Mouse (Mus musculus) heart, postnatal 0 days (tissue): ENCODE measurements around the gene Olfr1443. TPM values are rescaled to one million over a fixed set of nuclear protein-coding genes. Genes with fewer than 3 reads are reported as not detected.

Source experiments
- ATAC-seq: fragments of 200-750 bp; cut with Nextera tagmentation; 2 replicates; pipeline ENCODE4 v1.8.0; 2017; ENCODE audit warnings: low read depth, moderate number of reproducible peaks, moderate library complexity; ENCODE audit not compliant: insufficient read depth
- DNase-seq: peaks from one replicate; pipeline ENCODE4 v3.0.0-alpha.2; 2016; ENCODE audit warnings: low spot score
- H3K27ac ChIP-seq: fragments of 300-500 bp; sonication (generic); 2 replicates; pipeline ENCODE4 v1.5.1; 2014; ENCODE audit warnings: low read depth, mild to moderate bottlenecking
- H3K27me3 ChIP-seq: fragments of 300-500 bp; sonication (generic); 2 replicates; pipeline ENCODE4 v1.6.1; 2014; ENCODE audit warnings: low read length, mixed read lengths; ENCODE audit not compliant: control insufficient read depth, insufficient read depth
- H3K36me3 ChIP-seq: fragments of 300-500 bp; sonication (generic); replicated peaks from 2 replicates; pipeline ENCODE4 v1.6.1; 2014; ENCODE audit warnings: low read length, mixed read lengths; ENCODE audit not compliant: control insufficient read depth, insufficient read depth
- H3K4me1 ChIP-seq: fragments of 300-500 bp; sonication (generic); 2 replicates; pipeline ENCODE4 v1.6.1; 2014; ENCODE audit warnings: antibody characterized with exemption; ENCODE audit not compliant: control insufficient read depth, insufficient read depth
- H3K4me2 ChIP-seq: fragments of 300-500 bp; sonication (generic); 2 replicates; pipeline ENCODE4 v1.6.1; 2014; ENCODE audit warnings: low read depth, mild to moderate bottlenecking, low read length, moderate library complexity
- H3K4me3 ChIP-seq: fragments of 300-500 bp; sonication (generic); 2 replicates; pipeline ENCODE4 v1.5.1; 2014; ENCODE audit warnings: low read depth, low read length
- H3K9ac ChIP-seq: fragments of 300-500 bp; sonication (generic); replicated peaks from 2 replicates; pipeline ENCODE4 v1.6.1; 2014; ENCODE audit warnings: low read depth, low read length, mixed read lengths
- H3K9me3 ChIP-seq: fragments of 300-500 bp; sonication (generic); replicated peaks from 2 replicates; pipeline ENCODE4 v1.6.1; 2016; ENCODE audit warnings: low read length; ENCODE audit not compliant: control insufficient read depth
- EP300 ChIP-seq: IDR thresholded peaks from 2 replicates; pipeline ENCODE4 v1.6.1; 2016; ENCODE audit warnings: antibody characterized with exemption, low read depth
- WGBS: fragments of 180-500 bp; shearing (Covaris S2); extraction: QIAGEN DNeasy Blood & Tissue Kit; methylation state at CpG from one replicate; pipeline ENCODE4 v1.1.7; 2014; 5-methylcytosine and 5-hydroxymethylcytosine counted together
- polyA plus RNA-seq: library from polyadenylated mRNA; unstranded; fragments of >200 nt; fragmentation: Nextera tagmentation; extraction: Ambion mirVana; gene quantifications from 2 replicates; pipeline ENCODE4 v1.2.1, GENCODE M21; 2015
- total RNA-seq: library from RNA; depleted of rRNA; stranded (reverse); fragments of >200 nt; gene quantifications from 2 replicates; pipeline ENCODE4 v1.2.3, GENCODE M21; 2014; ENCODE audit warnings: low replicate concordance; rRNA removed

The Olfr1443 gene
- total and polyA plus RNA-seq, 2 experiments from 2014 or later, result not detected

- DNase-seq (no peak), ATAC-seq (no peak)
- no peak overlapping the region for H3K4me2 ChIP-seq
- TF ChIP-seq EP300, result no peak
- H3K9ac ChIP-seq, result no peak overlapping the region
- no peaks in the 10 kb centered on the region for H3K36me3 ChIP-seq
- H3K4me3 ChIP-seq, result no peak overlapping the region
- no peaks in the 10 kb centered on the region for H3K27me3 ChIP-seq
- H3K9me3 ChIP-seq, result no peaks in the 10 kb centered on the region
- 74% methylated on average over 2 of the region's 2 CpGs for WGBS
- no peaks in the 10 kb centered on the region for H3K4me1 ChIP-seq
- no peak overlapping the region for H3K27ac ChIP-seq
Observed at GRCm38 (mm10) chr19:12731950-12732349, 54.0 kb downstream of the Olfr1443 start.

Other genes starting within 250 kb of the Olfr1443 start
- 0.46 and 3.6 TPM in 2 replicates for gene Mpeg1, start 217.3 kb upstream of the Olfr1443 start, total RNA-seq
- gene Mpeg1, start 217.3 kb upstream of the Olfr1443 start, polyA plus RNA-seq, result 0.36 and 0.37 TPM in 2 replicates
- gene Dtx4, start 176.7 kb upstream of the Olfr1443 start, total RNA-seq, result 1.5 and 3.8 TPM in 2 replicates
- 1.2 and 1.3 TPM in 2 replicates for gene Dtx4, start 176.7 kb upstream of the Olfr1443 start, polyA plus RNA-seq
- 8.4 and 9.3 TPM in 2 replicates for gene Fam111a, start 132.4 kb upstream of the Olfr1443 start, total RNA-seq
- gene Fam111a, start 132.4 kb upstream of the Olfr1443 start, polyA plus RNA-seq, result 6.6 and 8.6 TPM in 2 replicates
- not detected in 2 replicates for gene Gm4952, start 78.1 kb upstream of the Olfr1443 start, total RNA-seq
- 0.14 TPM in 1 of 2 replicates, not detected in the other for gene Gm4952, start 78.1 kb upstream of the Olfr1443 start, polyA plus RNA-seq
- not detected in 2 replicates for gene Glyat, start 44.8 kb upstream of the Olfr1443 start, total RNA-seq
- not detected in 2 replicates for gene Glyat, start 44.8 kb upstream of the Olfr1443 start, polyA plus RNA-seq
- not detected in 2 replicates for gene Olfr1442, start 7.7 kb upstream of the Olfr1443 start, total RNA-seq
- gene Olfr1442, start 7.7 kb upstream of the Olfr1443 start, polyA plus RNA-seq, result not detected in 2 replicates
- gene Keg1, start 17.7 kb downstream of the Olfr1443 start, total RNA-seq, result not detected in 2 replicates
- gene Keg1, start 17.7 kb downstream of the Olfr1443 start, polyA plus RNA-seq, result not detected in 2 replicates
- gene Cntf, start 87.5 kb downstream of the Olfr1443 start, total RNA-seq, result 1.2 TPM in 1 of 2 replicates, not detected in the other
- gene Cntf, start 87.5 kb downstream of the Olfr1443 start, polyA plus RNA-seq, result 0.98 and 1.2 TPM in 2 replicates
- gene Zfp91, start 118.0 kb downstream of the Olfr1443 start, total RNA-seq, result 43.6 and 48.2 TPM in 2 replicates
- 8.6 and 9.5 TPM in 2 replicates for gene Zfp91, start 118.0 kb downstream of the Olfr1443 start, polyA plus RNA-seq
- gene Lpxn, start 118.1 kb downstream of the Olfr1443 start, total RNA-seq, result 0.27 and 1.3 TPM in 2 replicates
- 0.89 and 1.0 TPM in 2 replicates for gene Lpxn, start 118.1 kb downstream of the Olfr1443 start, polyA plus RNA-seq
- not detected in 2 replicates for gene Gm5244, start 168.6 kb downstream of the Olfr1443 start, total RNA-seq
- not detected in 2 replicates for gene Gm5244, start 168.6 kb downstream of the Olfr1443 start, polyA plus RNA-seq
- not detected in 2 replicates for gene Olfr1444, start 179.2 kb downstream of the Olfr1443 start, total RNA-seq
- gene Olfr1444, start 179.2 kb downstream of the Olfr1443 start, polyA plus RNA-seq, result not detected in 2 replicates
- gene Olfr1445, start 205.7 kb downstream of the Olfr1443 start, total RNA-seq, result not detected in 2 replicates
- not detected in 2 replicates for gene Olfr1445, start 205.7 kb downstream of the Olfr1443 start, polyA plus RNA-seq
- not detected in 2 replicates for gene Olfr1446, start 215.4 kb downstream of the Olfr1443 start, total RNA-seq
- gene Olfr1446, start 215.4 kb downstream of the Olfr1443 start, polyA plus RNA-seq, result not detected in 2 replicates
- not detected in 2 replicates for gene Olfr1447, start 225.6 kb downstream of the Olfr1443 start, total RNA-seq
- not detected in 2 replicates for gene Olfr1447, start 225.6 kb downstream of the Olfr1443 start, polyA plus RNA-seq
- not detected in 2 replicates for gene Olfr1448, start 246.3 kb downstream of the Olfr1443 start, total RNA-seq
- not detected in 2 replicates for gene Olfr1448, start 246.3 kb downstream of the Olfr1443 start, polyA plus RNA-seq